Mouse (Mus musculus): ENCODE results near the gene Palm2. TPM values are rescaled to one million over a fixed set of nuclear protein-coding genes. Genes with fewer than 3 reads are reported as not detected.

Palm2 gene
- polyA plus RNA-seq, 1 experiment from 2014 or later: 1.4 TPM

- Histone ChIP-seq H3K4me3 (ENCODE audit: low read depth, low read length) (no peak overlapping the region), H3K27me3 (ENCODE audit: control insufficient read depth, insufficient read depth, low read length) (no peaks in the 10 kb centered on the region), H3K4me1 (ENCODE audit: control insufficient read depth, insufficient read depth, low read length) (no peaks in the 10 kb centered on the region), H3K9ac (ENCODE audit: low read length) (no peak overlapping the region), H3K4me2 (ENCODE audit: low read depth) (no peak overlapping the region), H3K9me3 (ENCODE audit: control insufficient read depth, low read length) (no peaks in the 10 kb centered on the region), H3K36me3 (ENCODE audit: control insufficient read depth, insufficient read depth, low read length) (no peaks in the 10 kb centered on the region), H3K27ac (ENCODE audit: low read depth, low read length) (no peak overlapping the region)
- ATAC-seq (ENCODE audit: insufficient read depth, low FRiP score, low TSS enrichment): no peak
- WGBS: 88% methylated on average over 3 of the region's 3 CpGs
- no peak for DNase-seq (ENCODE audit: low spot score)
Measured at GRCm38 (mm10) chr4:57524461-57524860, 90.4 kb downstream of the Palm2 start.

DNA sequence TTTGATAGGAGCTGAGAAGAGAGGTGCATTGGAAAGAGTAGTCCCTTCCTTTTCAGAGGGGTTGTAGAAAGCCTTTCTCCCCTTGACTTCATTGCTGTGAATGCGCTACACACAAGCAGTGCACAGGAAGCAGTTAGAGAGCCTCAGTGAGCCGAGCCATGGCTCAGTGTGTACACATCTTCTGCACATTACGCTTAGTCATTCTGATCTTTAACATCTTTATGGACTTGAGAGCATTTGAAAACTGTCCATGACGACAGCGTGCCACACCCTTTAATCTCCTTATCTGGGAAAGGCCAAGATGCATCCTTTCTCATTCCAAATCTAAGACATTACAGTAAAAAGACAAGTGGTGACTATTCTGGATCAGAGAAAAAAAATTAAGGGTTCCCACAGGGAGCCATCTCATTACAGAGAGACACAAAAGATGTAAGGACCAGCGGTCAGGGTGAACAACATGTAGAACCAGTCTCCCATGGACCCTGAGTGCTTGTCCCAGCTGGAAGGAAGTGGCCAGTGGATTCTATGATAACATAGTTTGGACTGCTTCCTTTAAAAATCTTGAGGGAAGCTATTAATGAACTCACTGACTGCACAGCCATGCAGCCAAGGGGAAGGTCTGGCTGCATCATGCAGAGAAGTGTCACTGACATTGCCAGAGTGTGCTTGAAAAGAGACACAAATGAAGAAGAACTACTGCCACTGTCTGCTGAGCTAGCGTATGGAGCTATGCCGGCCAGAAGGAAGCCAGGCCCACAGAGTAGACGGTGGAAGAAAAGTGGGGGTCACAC, 91.4 kb downstream of the Palm2 start:
- no peak overlapping the region for H3K4me3 ChIP-seq (ENCODE audit: low read depth, low read length)
- H3K36me3 ChIP-seq (ENCODE audit: control insufficient read depth, insufficient read depth, low read length): no peaks in the 10 kb centered on the region
- H3K4me2 ChIP-seq (ENCODE audit: low read depth): no peak overlapping the region
- no peaks in the 10 kb centered on the region for H3K9me3 ChIP-seq (ENCODE audit: control insufficient read depth, low read length)
- H3K27me3 ChIP-seq (ENCODE audit: control insufficient read depth, insufficient read depth, low read length): no peaks in the 10 kb centered on the region
- no peaks in the 10 kb centered on the region for H3K4me1 ChIP-seq (ENCODE audit: control insufficient read depth, insufficient read depth, low read length)
- ATAC-seq (ENCODE audit: insufficient read depth, low FRiP score, low TSS enrichment) (no peak), DNase-seq (ENCODE audit: low spot score) (no peak)
- 86% methylated on average over 9 of the region's 9 CpGs for whole genome bisulfite sequencing
- no peak overlapping the region for H3K27ac ChIP-seq (ENCODE audit: low read depth, low read length)
- no peak overlapping the region for H3K9ac ChIP-seq (ENCODE audit: low read length)

DNA sequence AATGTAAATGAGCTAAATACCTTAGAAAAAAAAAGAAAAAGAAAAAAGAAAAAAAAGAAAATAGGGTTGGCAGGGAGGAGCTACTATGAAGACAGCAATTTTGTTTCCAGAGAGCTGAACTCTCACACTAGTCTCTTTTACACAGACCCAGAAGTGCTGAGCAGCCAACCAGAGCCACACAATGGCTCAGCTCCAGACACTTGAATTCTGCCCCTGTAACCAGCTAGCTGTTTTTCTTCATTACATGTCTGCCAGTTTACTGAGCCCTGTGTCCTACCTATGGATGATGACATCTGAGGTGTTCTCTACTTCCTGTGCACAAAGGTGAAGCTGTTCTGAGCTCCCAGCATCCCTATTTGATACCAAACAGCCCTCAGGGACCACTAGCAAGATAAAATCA, 94.2 kb downstream of the Palm2 start:
- H3K4me3 ChIP-seq (ENCODE audit: low read depth, low read length): no peak overlapping the region
- H3K27me3 ChIP-seq (ENCODE audit: control insufficient read depth, insufficient read depth, low read length): no peaks in the 10 kb centered on the region
- no peaks in the 10 kb centered on the region for H3K9me3 ChIP-seq (ENCODE audit: control insufficient read depth, low read length)
- no peaks in the 10 kb centered on the region for H3K36me3 ChIP-seq (ENCODE audit: control insufficient read depth, insufficient read depth, low read length)
- DNase-seq (ENCODE audit: low spot score) (no peak), ATAC-seq (ENCODE audit: insufficient read depth, low FRiP score, low TSS enrichment) (no peak)
- H3K4me1 ChIP-seq (ENCODE audit: control insufficient read depth, insufficient read depth, low read length): no peaks in the 10 kb centered on the region
- H3K27ac ChIP-seq (ENCODE audit: low read depth, low read length): no peak overlapping the region
- H3K4me2 ChIP-seq (ENCODE audit: low read depth): no peak overlapping the region
- H3K9ac ChIP-seq (ENCODE audit: low read length): no peak overlapping the region

DNA sequence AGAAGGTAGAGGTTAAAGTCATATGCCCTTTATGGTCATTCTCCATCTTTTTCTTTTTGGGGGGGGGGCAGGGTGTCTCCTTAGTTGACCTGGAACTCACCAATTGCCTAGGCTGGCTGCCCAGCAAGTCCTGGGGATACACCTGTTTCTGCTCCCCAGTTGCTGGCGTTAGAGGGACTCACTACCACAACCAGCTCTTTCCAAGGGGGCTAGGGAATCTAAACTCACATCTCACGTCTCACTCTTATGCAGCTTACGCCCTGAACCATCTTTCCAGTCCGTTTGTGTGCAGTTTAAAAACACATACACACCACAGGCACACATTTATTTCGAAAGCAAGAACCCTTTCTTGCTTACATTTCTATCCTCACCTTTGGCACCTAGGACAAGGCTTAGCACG, 99.6 kb downstream of the Palm2 start:
- Histone ChIP-seq H3K4me2 (ENCODE audit: low read depth) (no peak overlapping the region), H3K27me3 (ENCODE audit: control insufficient read depth, insufficient read depth, low read length) (no peaks in the 10 kb centered on the region), H3K4me1 (ENCODE audit: control insufficient read depth, insufficient read depth, low read length) (no peaks in the 10 kb centered on the region), H3K36me3 (ENCODE audit: control insufficient read depth, insufficient read depth, low read length) (no peaks in the 10 kb centered on the region), H3K9ac (ENCODE audit: low read length) (no peak overlapping the region), H3K9me3 (ENCODE audit: control insufficient read depth, low read length) (no peaks in the 10 kb centered on the region), H3K4me3 (ENCODE audit: low read depth, low read length) (no peak overlapping the region), H3K27ac (ENCODE audit: low read depth, low read length) (no peak overlapping the region)
- DNase-seq (ENCODE audit: low spot score) (no peak), ATAC-seq (ENCODE audit: insufficient read depth, low FRiP score, low TSS enrichment) (no peak)
- WGBS: 87% methylated on average over 6 of the region's 6 CpGs

GRCm38 (mm10) chr4:57534232-57534631, 100.2 kb downstream of the Palm2 start:
- Histone ChIP-seq H3K27me3 (ENCODE audit: control insufficient read depth, insufficient read depth, low read length) (no peaks in the 10 kb centered on the region), H3K4me1 (ENCODE audit: control insufficient read depth, insufficient read depth, low read length) (no peaks in the 10 kb centered on the region), H3K27ac (ENCODE audit: low read depth, low read length) (no peak overlapping the region), H3K4me2 (ENCODE audit: low read depth) (no peak overlapping the region), H3K36me3 (ENCODE audit: control insufficient read depth, insufficient read depth, low read length) (no peaks in the 10 kb centered on the region), H3K9me3 (ENCODE audit: control insufficient read depth, low read length) (no peaks in the 10 kb centered on the region), H3K9ac (ENCODE audit: low read length) (no peak overlapping the region), H3K4me3 (ENCODE audit: low read depth, low read length) (no peak overlapping the region)
- no peak for DNase-seq (ENCODE audit: low spot score)
- ATAC-seq (ENCODE audit: insufficient read depth, low FRiP score, low TSS enrichment): no peak
- 78% methylated on average over 6 of the region's 6 CpGs for WGBS

- H3K27ac ChIP-seq (ENCODE audit: low read depth, low read length): no peak overlapping the region
- no peak overlapping the region for H3K9ac ChIP-seq (ENCODE audit: low read length)
- WGBS: 92% methylated on average over 4 of the region's 4 CpGs
- no peaks in the 10 kb centered on the region for H3K9me3 ChIP-seq (ENCODE audit: control insufficient read depth, low read length)
- DNase-seq (ENCODE audit: low spot score) (no peak), ATAC-seq (ENCODE audit: insufficient read depth, low FRiP score, low TSS enrichment) (no peak)
- H3K4me3 ChIP-seq (ENCODE audit: low read depth, low read length): no peak overlapping the region
- H3K4me2 ChIP-seq (ENCODE audit: low read depth): no peak overlapping the region
- H3K36me3 ChIP-seq (ENCODE audit: control insufficient read depth, insufficient read depth, low read length): no peaks in the 10 kb centered on the region
- H3K27me3 ChIP-seq (ENCODE audit: control insufficient read depth, insufficient read depth, low read length): no peaks in the 10 kb centered on the region
- H3K4me1 ChIP-seq (ENCODE audit: control insufficient read depth, insufficient read depth, low read length): no peaks in the 10 kb centered on the region
Measured at GRCm38 (mm10) chr4:57535087-57535486, 101.0 kb downstream of the Palm2 start.

DNA sequence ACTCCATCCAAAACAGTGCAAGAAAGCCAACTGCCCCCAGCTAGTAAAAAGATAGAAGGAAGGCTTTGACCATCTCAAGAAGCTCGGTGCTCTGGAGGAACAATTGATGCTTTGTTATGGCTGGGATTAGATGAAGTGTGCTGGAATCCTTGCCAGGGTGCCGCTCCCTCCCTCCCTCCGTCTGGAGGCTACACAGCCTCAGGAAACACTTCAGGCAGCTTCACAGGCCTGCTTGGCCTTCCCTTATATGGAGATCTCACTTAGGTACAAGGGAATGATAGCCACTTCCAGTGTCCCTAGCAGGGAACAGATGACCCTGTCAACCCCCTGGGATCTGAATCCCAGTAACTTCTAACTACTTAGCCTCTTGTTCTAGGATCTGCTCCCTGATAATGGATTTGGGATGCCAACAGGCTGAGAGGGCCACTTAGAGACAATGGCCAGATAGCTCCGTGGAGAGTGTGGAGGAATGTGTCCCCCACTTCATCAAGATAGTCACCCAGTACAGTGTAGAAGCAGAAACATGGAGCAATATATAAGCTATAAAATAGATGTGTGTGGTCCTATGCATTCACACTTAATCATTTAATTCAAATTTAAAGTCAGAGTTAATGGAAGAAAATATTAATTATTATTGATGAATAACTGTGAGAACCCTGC, 104.1 kb downstream of the Palm2 start:
- Histone ChIP-seq H3K4me1 (ENCODE audit: control insufficient read depth, insufficient read depth, low read length) (no peaks in the 10 kb centered on the region), H3K4me3 (ENCODE audit: low read depth, low read length) (no peak overlapping the region), H3K9me3 (ENCODE audit: control insufficient read depth, low read length) (no peaks in the 10 kb centered on the region), H3K9ac (ENCODE audit: low read length) (no peak overlapping the region), H3K36me3 (ENCODE audit: control insufficient read depth, insufficient read depth, low read length) (no peaks in the 10 kb centered on the region), H3K27me3 (ENCODE audit: control insufficient read depth, insufficient read depth, low read length) (no peaks in the 10 kb centered on the region), H3K4me2 (ENCODE audit: low read depth) (no peak overlapping the region), H3K27ac (ENCODE audit: low read depth, low read length) (no peak overlapping the region)
- DNase-seq (ENCODE audit: low spot score) (no peak), ATAC-seq (ENCODE audit: insufficient read depth, low FRiP score, low TSS enrichment) (no peak)
- WGBS: 37% methylated on average over 4 of the region's 4 CpGs

GRCm38 (mm10) chr4:57543692-57544256, 109.7 kb downstream of the Palm2 start:
- Histone ChIP-seq H3K9me3 (ENCODE audit: control insufficient read depth, low read length) (no peaks in the 10 kb centered on the region), H3K36me3 (ENCODE audit: control insufficient read depth, insufficient read depth, low read length) (no peaks in the 10 kb centered on the region), H3K27ac (ENCODE audit: low read depth, low read length) (no peak overlapping the region), H3K4me2 (ENCODE audit: low read depth) (no peak overlapping the region), H3K4me3 (ENCODE audit: low read depth, low read length) (no peak overlapping the region), H3K4me1 (ENCODE audit: control insufficient read depth, insufficient read depth, low read length) (peaks cover 5% of the 10 kb centered on the region; the same call in 1 of the 2 replicates), H3K9ac (ENCODE audit: low read length) (no peak overlapping the region), H3K27me3 (ENCODE audit: control insufficient read depth, insufficient read depth, low read length) (no peaks in the 10 kb centered on the region)
- WGBS: 7% methylated on average over 6 of the region's 6 CpGs
- peak; percentile 69 for DNase-seq (ENCODE audit: low spot score)
- ATAC-seq (ENCODE audit: insufficient read depth, low FRiP score, low TSS enrichment): peak; percentile 45

GRCm38 (mm10) chr4:57547785-57548184, 113.7 kb downstream of the Palm2 start:
- WGBS: 89% methylated on average over 7 of the region's 7 CpGs
- H3K27ac ChIP-seq (ENCODE audit: low read depth, low read length): no peak overlapping the region
- no peak for ATAC-seq (ENCODE audit: insufficient read depth, low FRiP score, low TSS enrichment)

More at GRCm38 (mm10) chr4:57547785-57548184, 113.7 kb downstream of the Palm2 start:
- Histone ChIP-seq H3K4me1 (ENCODE audit: control insufficient read depth, insufficient read depth, low read length) (peaks cover 5% of the 10 kb centered on the region; the same call in 1 of the 2 replicates), H3K4me2 (ENCODE audit: low read depth) (no peak overlapping the region), H3K9ac (ENCODE audit: low read length) (no peak overlapping the region), H3K27me3 (ENCODE audit: control insufficient read depth, insufficient read depth, low read length) (no peaks in the 10 kb centered on the region), H3K36me3 (ENCODE audit: control insufficient read depth, insufficient read depth, low read length) (no peaks in the 10 kb centered on the region), H3K4me3 (ENCODE audit: low read depth, low read length) (no peak overlapping the region), H3K9me3 (ENCODE audit: control insufficient read depth, low read length) (no peaks in the 10 kb centered on the region)
- no peak for DNase-seq (ENCODE audit: low spot score)

Data from neural tube, embryonic 11.5 days (tissue).